Mouse (Mus musculus) liver, adult 2 months (tissue): ENCODE results near the gene Tmc1. TPM values are rescaled to one million over a fixed set of nuclear protein-coding genes. Genes with fewer than 3 reads are reported as not detected.

ENCODE experiments used
- DNase-seq: peaks from one replicate; pipeline ENCODE4 v3.0.0-alpha.2; 2011; ENCODE audit warnings: low read depth, low spot score; ENCODE audit errors: extremely low read depth
- H3K27ac ChIP-seq: fragments of 200-500 bp; replicated peaks from 2 replicates; pipeline ENCODE4 v1.5.1; 2012; ENCODE audit warnings: low read depth, mild to moderate bottlenecking, control low read depth, inconsistent platforms, low read length; ENCODE audit not compliant: insufficient read depth
- H3K27me3 ChIP-seq: fragments of 200-500 bp; 2 replicates; pipeline ENCODE4 v1.6.1; 2012; ENCODE audit warnings: mild to moderate bottlenecking, moderate library complexity, low read length, inconsistent platforms; ENCODE audit not compliant: control insufficient read depth, insufficient read depth
- H3K36me3 ChIP-seq: fragments of 200-500 bp; 2 replicates; pipeline ENCODE4 v1.6.1; 2012; ENCODE audit warnings: low read length, inconsistent platforms; ENCODE audit not compliant: control insufficient read depth, insufficient read depth
- H3K4me1 ChIP-seq: fragments of 200-500 bp; 2 replicates; pipeline ENCODE4 v1.6.1; 2011; ENCODE audit warnings: low read length; ENCODE audit not compliant: control insufficient read depth, insufficient read depth
- H3K4me3 ChIP-seq: fragments of 200-500 bp; 2 replicates; pipeline ENCODE4 v1.5.1; 2011; ENCODE audit warnings: low read depth, mild to moderate bottlenecking, control low read depth, low read length, moderate library complexity; ENCODE audit not compliant: insufficient read depth
- H3K79me2 ChIP-seq: fragments of 200-500 bp; 2 replicates; pipeline ENCODE4 v1.6.1; 2012; ENCODE audit warnings: inconsistent platforms, mild to moderate bottlenecking, low read length, moderate library complexity; ENCODE audit not compliant: control insufficient read depth, insufficient read depth
- H3K9ac ChIP-seq: fragments of 200-500 bp; 2 replicates; pipeline ENCODE4 v1.6.1; 2012; ENCODE audit warnings: low read depth, mild to moderate bottlenecking, control low read depth, inconsistent platforms, low read length
- CTCF ChIP-seq: fragments of 200-500 bp; IDR thresholded peaks from 2 replicates; pipeline ENCODE4 v1.5.1; 2011; ENCODE audit warnings: low read depth, low read length, control low read depth
- POLR2A ChIP-seq: fragments of 200-500 bp; IDR thresholded peaks from 2 replicates; pipeline ENCODE4 v1.6.1; 2011; ENCODE audit warnings: low read length, control low read depth; ENCODE audit not compliant: insufficient read depth; ENCODE audit errors: extremely low read depth
- WGBS: fragments of 180-500 bp; shearing (Covaris S2); methylation state at CpG from one replicate; pipeline ENCODE4 v1.1.7; 2018; 5-methylcytosine and 5-hydroxymethylcytosine counted together
- polyA plus RNA-seq: library from polyadenylated mRNA; depleted of rRNA; stranded (reverse); fragments of >200 nt; gene quantifications from 2 replicates; pipeline ENCODE4 v1.2.3, GENCODE M21; 2012
- total RNA-seq: library from RNA; depleted of rRNA; stranded (reverse); fragments of >200 nt; gene quantifications from 2 replicates; pipeline ENCODE4 v1.2.3, GENCODE M21; 2014

The Tmc1 gene
- total and polyA plus RNA-seq, 2 experiments, result not detected

- Histone ChIP-seq H3K4me1 (no peaks in the 10 kb centered on the region), H3K27ac (no peak overlapping the region), H3K36me3 (no peaks in the 10 kb centered on the region), H3K27me3 (no peaks in the 10 kb centered on the region), H3K9ac (no peak overlapping the region), H3K79me2 (no peaks in the 10 kb centered on the region), H3K4me3 (no peak overlapping the region)
- 68% methylated on average over 3 of the region's 3 CpGs for WGBS
- TF ChIP-seq POLR2A, result no peak
- no peak for TF ChIP-seq CTCF
- no peak for DNase-seq
Observed at GRCm38 (mm10) chr19:20847476-20848073, 106.4 kb downstream of the Tmc1 start.

- no peak overlapping the region for H3K27ac ChIP-seq
- 80% methylated on average over 2 of the region's 2 CpGs for WGBS
Observed at GRCm38 (mm10) chr19:20837422-20837821, 116.6 kb downstream of the Tmc1 start.

GRCm38 (mm10) chr19:20836055-20836845, 117.8 kb downstream of the Tmc1 start:
- Histone ChIP-seq H3K27ac (no peak overlapping the region), H3K79me2 (no peaks in the 10 kb centered on the region), H3K4me3 (no peak overlapping the region), H3K4me1 (no peaks in the 10 kb centered on the region), H3K36me3 (no peaks in the 10 kb centered on the region), H3K27me3 (no peaks in the 10 kb centered on the region), H3K9ac (no peak overlapping the region)
- 73% methylated on average over 9 of the region's 9 CpGs for WGBS
- TF ChIP-seq POLR2A (no peak), CTCF (no peak)
- no peak for DNase-seq

More at GRCm38 (mm10) chr19:20837422-20837821, 116.6 kb downstream of the Tmc1 start:
- H3K9ac ChIP-seq, result no peak overlapping the region
- H3K27me3 ChIP-seq, result no peaks in the 10 kb centered on the region
- no peaks in the 10 kb centered on the region for H3K79me2 ChIP-seq
- H3K4me1 ChIP-seq, result no peaks in the 10 kb centered on the region
- no peak for TF ChIP-seq CTCF
- TF ChIP-seq POLR2A, result no peak
- no peak for DNase-seq
- H3K4me3 ChIP-seq, result no peak overlapping the region
- no peaks in the 10 kb centered on the region for H3K36me3 ChIP-seq

- H3K4me3 ChIP-seq, result no peak overlapping the region
- DNase-seq, result no peak
- H3K79me2 ChIP-seq, result no peaks in the 10 kb centered on the region
- no peaks in the 10 kb centered on the region for H3K4me1 ChIP-seq
- H3K9ac ChIP-seq, result no peak overlapping the region
- TF ChIP-seq POLR2A, result no peak
- TF ChIP-seq CTCF, result no peak
- H3K36me3 ChIP-seq, result no peaks in the 10 kb centered on the region
- 95% methylated on average over 1 of the region's 1 CpGs for WGBS
- H3K27ac ChIP-seq, result no peak overlapping the region
- no peaks in the 10 kb centered on the region for H3K27me3 ChIP-seq
Observed at GRCm38 (mm10) chr19:20834895-20835294, 119.1 kb downstream of the Tmc1 start.

- Histone ChIP-seq H3K9ac (no peak overlapping the region), H3K27ac (no peak overlapping the region), H3K79me2 (no peaks in the 10 kb centered on the region), H3K4me1 (no peaks in the 10 kb centered on the region), H3K4me3 (no peak overlapping the region), H3K36me3 (no peaks in the 10 kb centered on the region), H3K27me3 (no peaks in the 10 kb centered on the region)
- TF ChIP-seq CTCF (no peak), POLR2A (no peak)
- no peak for DNase-seq
Observed at GRCm38 (mm10) chr19:20799460-20799859, 154.5 kb downstream of the Tmc1 start.

- no peaks in the 10 kb centered on the region for H3K36me3 ChIP-seq
- H3K4me3 ChIP-seq, result no peak overlapping the region
- peak; percentile 36 for DNase-seq
- no peak overlapping the region for H3K27ac ChIP-seq
- TF ChIP-seq POLR2A (no peak), CTCF (0 out of 2 replicates have a peak, but pooled peaks have one; percentile 36)
- no peaks in the 10 kb centered on the region for H3K79me2 ChIP-seq
- no peaks in the 10 kb centered on the region for H3K27me3 ChIP-seq
- H3K9ac ChIP-seq, result no peak overlapping the region
- no peaks in the 10 kb centered on the region for H3K4me1 ChIP-seq
- WGBS, result 41% methylated on average over 6 of the region's 6 CpGs
Observed at GRCm38 (mm10) chr19:20797558-20798101, 156.4 kb downstream of the Tmc1 start.
